Mouse (Mus musculus): ENCODE results near the gene Poll.

- no peak for TF ChIP-seq GATA1 (IDR thresholded peaks at IDR 0.05; ENCODE audit: borderline replicate concordance, low read length)
- TF ChIP-seq CTCF (IDR thresholded peaks at IDR 0.05; ENCODE audit: low read depth, low read length) = no peak
- TF ChIP-seq POLR2AphosphoS5 (IDR thresholded peaks at IDR 0.05; ENCODE audit: insufficient replicate concordance, low read depth, low read length) = no peak
These were observed 15.3 kb upstream of the Poll start for GRCm38 (mm10) chr19:45575632-45576001.
